Mouse (Mus musculus): ENCODE results near the gene Zfp704. TPM values are rescaled to one million over a fixed set of nuclear protein-coding genes. Genes with fewer than 3 reads are reported as not detected.

Gene Zfp704
- total and polyA plus RNA-seq, 3 experiments: under 0.01 TPM; not detected in 2

DNA sequence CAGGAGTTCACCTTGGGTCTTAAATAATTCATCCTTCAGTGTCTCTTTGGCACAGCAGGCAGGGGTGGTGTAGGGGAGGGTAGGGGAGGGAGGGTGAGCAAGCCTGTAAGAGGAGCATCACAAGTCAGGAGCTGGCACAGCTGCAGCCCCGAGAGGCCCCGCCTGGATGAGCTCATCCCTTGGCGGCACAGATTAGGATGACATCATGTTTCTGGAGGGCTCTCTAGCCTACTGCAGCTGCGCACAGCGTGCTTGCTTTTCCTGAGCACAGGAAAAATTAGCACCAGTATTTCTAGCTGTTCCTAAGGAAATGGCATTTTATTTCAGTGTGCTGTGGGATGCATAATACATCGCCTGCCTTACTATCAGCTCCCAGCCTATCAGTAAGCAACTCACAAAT, 109.2 kb downstream of the Zfp704 start:
- H3K27ac ChIP-seq (ENCODE audit: control insufficient read depth, low read depth, low read length): no peak overlapping the region
- TF ChIP-seq POLR2AphosphoS2 (IDR thresholded peaks at IDR 0.05; ENCODE audit: low read length) (no peak), NELFE (IDR thresholded peaks at IDR 0.05; ENCODE audit: low read depth, low read length) (no peak), ZMIZ1 (IDR thresholded peaks at IDR 0.05; ENCODE audit: low read depth, low read length) (no peak)

DNA sequence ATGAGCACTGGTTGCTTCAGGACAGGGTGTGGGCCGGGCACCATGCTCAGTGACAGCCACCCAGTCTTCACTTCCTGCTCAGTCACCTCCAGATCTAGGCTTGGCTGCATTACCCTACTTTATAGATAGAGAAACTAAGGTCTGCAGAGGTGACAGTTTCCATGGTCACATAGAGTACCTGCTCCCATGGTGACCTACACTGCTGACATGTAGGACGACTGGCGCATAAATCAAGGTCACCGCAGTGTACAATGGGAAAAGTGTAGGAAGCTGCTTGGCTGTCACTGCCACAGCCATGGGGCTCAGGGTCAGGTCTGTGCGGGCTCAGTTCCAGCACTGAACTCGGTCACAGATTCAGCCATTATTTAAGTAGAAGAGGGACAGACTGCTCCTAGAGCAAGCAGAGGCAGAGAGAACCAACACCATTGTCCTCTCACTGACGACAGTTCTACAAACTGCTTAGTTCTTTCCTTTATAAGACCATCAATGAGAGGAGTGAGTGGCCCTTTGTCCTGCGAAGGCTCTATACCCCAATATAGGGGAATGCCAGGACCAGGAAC, 109.8 kb downstream of the Zfp704 start:
- TF ChIP-seq ZMIZ1 (IDR thresholded peaks at IDR 0.05; ENCODE audit: low read depth, low read length) (no peak), GABPA (IDR thresholded peaks at IDR 0.05; ENCODE audit: low read depth, low read length) (no peak), SMC3 (IDR thresholded peaks at IDR 0.05; ENCODE audit: low read depth, low read length) (no peak), MYC (IDR thresholded peaks at IDR 0.05; ENCODE audit: low read depth, low read length) (no peak), E2F4 (IDR thresholded peaks at IDR 0.05; ENCODE audit: borderline replicate concordance, low read depth, low read length) (no peak), ZNF384 (IDR thresholded peaks at IDR 0.05; ENCODE audit: low read depth, low read length) (no peak), ETS1 (IDR thresholded peaks at IDR 0.05; ENCODE audit: low read depth, low read length) (no peak), NELFE (IDR thresholded peaks at IDR 0.05; ENCODE audit: low read depth, low read length) (no peak), GATA1 (IDR thresholded peaks at IDR 0.05; ENCODE audit: low read depth, low read length) (no peak), RCOR1 (IDR thresholded peaks at IDR 0.05; ENCODE audit: low read depth, low read length) (no peak), CHD1 (IDR thresholded peaks at IDR 0.05; ENCODE audit: low read depth, low read length) (no peak), CTCF (IDR thresholded peaks at IDR 0.05 in 2 of 3, conservative IDR thresholded peaks at IDR 0.05 in 1 of 3; ENCODE audit: control insufficient read depth in 1 of 3, insufficient read depth in 1 of 3, low read depth in 2 of 3, low read length in 3 of 3, poor library complexity in 1 of 3, severe bottlenecking in 1 of 3) (no peak), JUND (IDR thresholded peaks at IDR 0.05; ENCODE audit: low read depth, low read length) (no peak), MAFK (IDR thresholded peaks at IDR 0.05; ENCODE audit: borderline replicate concordance, low read depth, low read length) (no peak), RAD21 (IDR thresholded peaks at IDR 0.05; ENCODE audit: low read depth, low read length) (no peak), TAL1 (IDR thresholded peaks at IDR 0.05; ENCODE audit: low read length) (no peak)
- no peak overlapping the region for H3K9ac ChIP-seq (ENCODE audit: control insufficient read depth, low read depth, low read length, poor library complexity, severe bottlenecking)
- no peak overlapping the region for H3K4me3 ChIP-seq (ENCODE audit: control insufficient read depth in 1 of 2, insufficient read depth in 1 of 2, low read depth in 2 of 2, low read length in 2 of 2)
- no peaks in the 10 kb centered on the region for H3K36me3 ChIP-seq (ENCODE audit: control insufficient read depth in 1 of 2, insufficient read depth in 2 of 2, low read length in 2 of 2)
- no peak overlapping the region for H3K27ac ChIP-seq (ENCODE audit: control insufficient read depth, low read depth, low read length)
- no peaks in the 10 kb centered on the region for H3K9me3 ChIP-seq (replicated peaks; ENCODE audit: insufficient read depth, low read length)
- H3K27me3 ChIP-seq (ENCODE audit: control insufficient read depth in 1 of 2, insufficient read depth in 2 of 2, low read length in 2 of 2): no peaks in the 10 kb centered on the region
- H3K4me1 ChIP-seq (ENCODE audit: control insufficient read depth in 1 of 2, insufficient read depth in 2 of 2, low read length in 2 of 2): no peaks in the 10 kb centered on the region
- no peaks in the 10 kb centered on the region for H3K79me2 ChIP-seq (ENCODE audit: control insufficient read depth, insufficient read depth, low read length, poor library complexity)
- DNase-seq (ENCODE audit: low read depth, low spot score): no peak

More for the DNA sequence above, 109.2 kb downstream of the Zfp704 start:
- no peak overlapping the region for H3K9ac ChIP-seq (ENCODE audit: control insufficient read depth, low read depth, low read length, poor library complexity, severe bottlenecking)
- no peaks in the 10 kb centered on the region for H3K27me3 ChIP-seq (ENCODE audit: control insufficient read depth in 1 of 2, insufficient read depth in 2 of 2, low read length in 2 of 2)
- no peak overlapping the region for H3K4me3 ChIP-seq (ENCODE audit: control insufficient read depth in 1 of 2, insufficient read depth in 1 of 2, low read depth in 2 of 2, low read length in 2 of 2)
- no peak for DNase-seq (ENCODE audit: low read depth, low spot score)
- no peaks in the 10 kb centered on the region for H3K36me3 ChIP-seq (ENCODE audit: control insufficient read depth in 1 of 2, insufficient read depth in 2 of 2, low read length in 2 of 2)
- no peaks in the 10 kb centered on the region for H3K4me1 ChIP-seq (ENCODE audit: control insufficient read depth in 1 of 2, insufficient read depth in 2 of 2, low read length in 2 of 2)
- no peaks in the 10 kb centered on the region for H3K9me3 ChIP-seq (replicated peaks; ENCODE audit: insufficient read depth, low read length)
- H3K79me2 ChIP-seq (ENCODE audit: control insufficient read depth, insufficient read depth, low read length, poor library complexity): no peaks in the 10 kb centered on the region

Measured in MEL (cell line).